Mouse (Mus musculus) right cerebral cortex, adult 2 months (tissue): ENCODE measurements around the gene Morf4l1.
"Not testable (repeated sequence)": the region's sequence is repeated elsewhere in the genome, so short reads cannot be mapped to it uniquely, and the experiment has no call there.

Source experiments
- DNase-seq, 2 experiments: peaks; one replicate each; pipeline ENCODE4 v3.0.0; 2021 to 2022; ENCODE audit warnings: low spot score in 2 of 2

The Morf4l1 gene

DNA sequence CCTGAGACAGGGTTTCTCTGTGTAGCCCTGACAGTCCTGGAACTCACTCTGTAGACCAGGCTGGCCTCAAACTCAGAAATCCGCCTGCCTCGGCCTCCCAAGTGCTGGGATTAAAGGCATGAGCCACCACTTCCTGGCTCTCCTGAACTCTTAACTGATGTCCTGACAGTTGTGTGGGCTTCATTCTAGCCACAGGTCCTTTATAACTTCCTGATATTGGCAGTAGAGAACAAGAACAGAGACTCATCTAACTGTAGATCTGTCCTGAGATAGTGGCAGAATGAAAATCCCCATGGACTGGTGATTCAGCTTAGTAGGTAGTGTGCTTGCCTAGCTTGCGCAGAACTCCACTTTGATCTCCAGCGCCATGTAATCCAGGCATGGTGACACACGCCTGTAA is 53.6 kb downstream of the Morf4l1 start:
- DNase-seq, result not testable (repeated sequence)

DNA sequence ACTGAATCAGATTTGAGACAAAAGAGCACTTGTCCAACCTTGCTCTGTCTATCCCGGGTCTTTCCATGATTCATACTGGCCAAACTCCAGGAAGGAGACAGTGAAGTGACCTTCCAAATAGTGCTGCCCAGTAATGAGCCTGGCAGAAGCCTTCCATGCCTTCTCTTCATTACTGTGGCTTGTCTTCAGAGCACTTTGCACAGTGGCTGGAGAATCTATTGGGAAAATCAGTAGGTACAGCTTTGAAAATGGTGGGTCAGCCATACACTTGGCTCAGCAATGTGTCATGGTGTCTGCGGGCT is 54.0 kb downstream of the Morf4l1 start:
- DNase-seq, result no peak

GRCm38 (mm10) chr9:90059828-90060573 is 54.6 kb downstream of the Morf4l1 start:
- no peak for DNase-seq

GRCm38 (mm10) chr9:90056716-90057115 is 57.9 kb downstream of the Morf4l1 start:
- DNase-seq, result no peak

GRCm38 (mm10) chr9:90055911-90056310 is 58.7 kb downstream of the Morf4l1 start:
- DNase-seq, result no peak

GRCm38 (mm10) chr9:90055409-90055808 is 59.2 kb downstream of the Morf4l1 start:
- DNase-seq, result no peak

DNA sequence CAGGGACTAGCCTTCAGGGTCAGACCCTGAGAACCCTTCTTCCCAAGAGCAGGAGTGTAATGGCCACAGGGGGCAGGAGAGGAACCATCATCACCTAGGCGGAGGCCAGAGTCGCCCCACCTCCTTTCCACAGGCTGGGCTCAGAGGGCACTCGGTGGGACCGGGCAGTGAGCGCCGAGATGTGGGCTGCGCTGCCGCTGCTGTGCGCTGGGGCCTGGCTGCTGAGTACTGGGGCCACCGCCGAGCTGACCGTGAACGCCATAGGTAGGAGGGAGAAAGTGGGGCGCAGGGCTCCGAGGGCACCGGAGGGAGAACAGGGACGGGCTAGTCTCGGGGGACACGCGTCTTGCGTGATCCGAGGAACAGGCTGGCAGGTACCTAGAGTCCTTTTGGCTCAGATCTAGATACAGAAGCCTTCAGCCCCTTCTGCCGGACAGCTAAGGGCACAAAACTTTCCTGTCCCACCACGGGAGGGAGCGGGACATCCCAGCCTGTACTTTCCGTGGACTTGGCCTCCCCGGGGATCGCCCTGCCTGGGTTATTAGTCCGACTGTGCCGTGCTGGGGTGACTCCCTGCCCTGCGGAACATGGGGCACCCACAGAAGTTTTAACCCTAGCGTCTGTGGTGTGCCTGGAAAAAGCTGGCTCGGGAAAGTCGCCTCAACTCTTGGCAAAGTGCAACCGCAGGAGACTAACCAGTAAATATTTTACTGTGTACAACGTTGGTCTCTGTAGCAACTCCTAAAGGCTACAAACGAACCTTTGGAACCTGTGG is 60.0 kb downstream of the Morf4l1 start:
- peak in 1 of 2 experiments; percentile 7 for DNase-seq

GRCm38 (mm10) chr9:90053852-90054251 is 60.7 kb downstream of the Morf4l1 start, which contains the start of gene Ctsh:
Gene Ctsh, plus strand, starts transcription at chr9:90054152.
- DNase-seq, result no peak

- DNase-seq, result no peak
These were observed 66.5 kb downstream of the Morf4l1 start for GRCm38 (mm10) chr9:90047937-90048627.

GRCm38 (mm10) chr9:90045191-90045590 is 69.4 kb downstream of the Morf4l1 start:
- DNase-seq, result no peak

- not testable (repeated sequence) for DNase-seq
These were observed 71.7 kb downstream of the Morf4l1 start for GRCm38 (mm10) chr9:90042906-90043305.
